Mouse (Mus musculus): ENCODE measurements around the gene Slc30a10.

DNA sequence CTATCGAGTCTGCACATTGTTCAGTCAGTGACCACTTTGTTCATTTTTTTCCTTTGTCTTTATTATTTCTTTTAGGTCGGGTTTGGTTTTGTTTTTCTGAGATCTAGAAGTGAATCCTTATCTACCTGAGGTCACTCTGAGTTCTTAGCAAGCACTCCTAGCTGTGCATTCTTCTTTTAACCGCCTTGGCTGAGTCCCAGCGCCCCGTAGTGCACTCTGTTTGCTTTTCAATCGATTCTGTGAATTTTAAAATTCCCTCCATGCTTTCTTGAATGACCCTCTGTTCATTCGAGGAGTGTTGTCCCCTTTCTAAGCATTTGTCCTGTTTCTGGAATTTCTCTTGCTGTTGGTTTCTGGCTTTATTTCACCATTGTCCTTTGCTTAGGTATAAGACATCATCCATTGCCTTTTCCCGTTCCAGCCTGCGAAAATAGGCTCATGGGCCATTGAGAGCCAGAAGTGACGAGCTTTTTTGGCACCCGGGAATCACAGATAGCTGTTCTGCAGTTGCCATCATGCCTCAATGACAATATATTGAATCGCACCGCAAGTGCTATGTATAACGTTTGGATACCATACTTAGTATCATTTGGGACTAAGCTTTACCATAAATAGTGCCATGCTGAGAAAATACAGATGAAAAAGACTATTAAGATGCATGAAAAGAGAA lies 42.3 kb downstream of the Slc30a10 start:
- TF ChIP-seq CTCF (conservative IDR thresholded peaks at IDR 0.05; ENCODE audit: low read length), result no peak
- TF ChIP-seq NANOG (IDR thresholded peaks at IDR 0.05; ENCODE audit: borderline replicate concordance, low read length), result no peak
